Mouse (Mus musculus) kidney, adult 8-10 months (tissue): ENCODE data around the gene Fgfr2.
A peak's percentile ranks its signal among the peaks of the same experiment; 100 is the strongest.
"Not testable (repeated sequence)": the region's sequence is repeated elsewhere in the genome, so short reads cannot be mapped to it uniquely, and the experiment has no call there.

Source experiments
- DNase-seq, 2 experiments: peaks; one replicate each; pipeline ENCODE4 v3.0.0; 2022

Gene Fgfr2

GRCm38 (mm10) chr7:133117815-133118214 lies 5.3 kb downstream of the Fgfr2 start:
- no peak for DNase-seq

GRCm38 (mm10) chr7:133116542-133116941 lies 6.6 kb downstream of the Fgfr2 start:
- DNase-seq, result no peak

- DNase-seq, result peak; percentile 66 to 81
Observed at GRCm38 (mm10) chr7:133115886-133116285, 7.3 kb downstream of the Fgfr2 start.

GRCm38 (mm10) chr7:133114847-133115470 lies 8.2 kb downstream of the Fgfr2 start:
- peak; percentile 53 to 63 for DNase-seq

- DNase-seq, result no peak
Observed at GRCm38 (mm10) chr7:133113185-133113895, 9.8 kb downstream of the Fgfr2 start.

GRCm38 (mm10) chr7:133112351-133112831 lies 10.8 kb downstream of the Fgfr2 start:
- DNase-seq, result peak; percentile 85 to 86

GRCm38 (mm10) chr7:133109442-133109841 lies 13.7 kb downstream of the Fgfr2 start:
- DNase-seq, result no peak

GRCm38 (mm10) chr7:133108695-133109094 lies 14.5 kb downstream of the Fgfr2 start:
- DNase-seq, result peak in 1 of 2 experiments; percentile 59

- DNase-seq, result no peak
Observed at GRCm38 (mm10) chr7:133102578-133102977, 20.6 kb downstream of the Fgfr2 start.

GRCm38 (mm10) chr7:133101070-133101469 lies 22.1 kb downstream of the Fgfr2 start:
- DNase-seq, result no peak

- no peak for DNase-seq
Observed at GRCm38 (mm10) chr7:133100178-133100577, 23.0 kb downstream of the Fgfr2 start.

GRCm38 (mm10) chr7:133099266-133099665 lies 23.9 kb downstream of the Fgfr2 start:
- no peak for DNase-seq

GRCm38 (mm10) chr7:133098118-133098793 lies 24.9 kb downstream of the Fgfr2 start:
- DNase-seq, result no peak

- DNase-seq, result not testable (repeated sequence)
Observed at GRCm38 (mm10) chr7:133095610-133096009, 27.5 kb downstream of the Fgfr2 start.

- DNase-seq, result no peak
Observed at GRCm38 (mm10) chr7:133094711-133095495, 28.2 kb downstream of the Fgfr2 start.

- no peak for DNase-seq
Observed at GRCm38 (mm10) chr7:133094161-133094560, 29.0 kb downstream of the Fgfr2 start.

GRCm38 (mm10) chr7:133093731-133094130 lies 29.4 kb downstream of the Fgfr2 start:
- no peak for DNase-seq

- DNase-seq, result no peak
Observed at GRCm38 (mm10) chr7:133090641-133091040, 32.5 kb downstream of the Fgfr2 start.

GRCm38 (mm10) chr7:133089621-133090260 lies 33.4 kb downstream of the Fgfr2 start:
- DNase-seq, result no peak

GRCm38 (mm10) chr7:133088830-133089261 lies 34.3 kb downstream of the Fgfr2 start:
- peak; percentile 53 to 72 for DNase-seq

GRCm38 (mm10) chr7:133088411-133088810 lies 34.7 kb downstream of the Fgfr2 start:
- peak; percentile 62 to 75 for DNase-seq

GRCm38 (mm10) chr7:133085408-133085807 lies 37.7 kb downstream of the Fgfr2 start:
- no peak for DNase-seq
